Mouse (Mus musculus) forebrain, embryonic 10.5 days (tissue): ENCODE measurements around the gene Iqcf1. TPM values are rescaled to one million over a fixed set of nuclear protein-coding genes. Genes with fewer than 3 reads are reported as not detected.

Experiments
- DNase-seq: peaks from one replicate; pipeline ENCODE4 v3.0.0-alpha.2; 2017; ENCODE audit warnings: low spot score; ENCODE audit errors: extremely low spot score
- H3K27ac ChIP-seq: fragments of 300-500 bp; sonication (generic); 2 replicates; pipeline ENCODE4 v1.5.1; 2016; ENCODE audit warnings: mild to moderate bottlenecking
- H3K27me3 ChIP-seq: fragments of 300-500 bp; sonication (generic); 2 replicates; pipeline ENCODE4 v1.6.1; 2016; ENCODE audit warnings: mild to moderate bottlenecking; ENCODE audit not compliant: poor library complexity, severe bottlenecking
- H3K36me3 ChIP-seq: fragments of 300-500 bp; sonication (generic); replicated peaks from 2 replicates; pipeline ENCODE4 v1.6.1; 2016; ENCODE audit warnings: mild to moderate bottlenecking, moderate library complexity
- H3K4me1 ChIP-seq: fragments of 300-500 bp; sonication (generic); 2 replicates; pipeline ENCODE4 v1.6.1; 2016
- H3K4me3 ChIP-seq: fragments of 300-500 bp; sonication (generic); 2 replicates; pipeline ENCODE4 v1.5.1; 2016; ENCODE audit warnings: mild to moderate bottlenecking, moderate library complexity
- H3K9me3 ChIP-seq: fragments of 300-500 bp; sonication (generic); 2 replicates; pipeline ENCODE4 v1.6.1; 2016; ENCODE audit warnings: mild to moderate bottlenecking, moderate library complexity
- WGBS: fragments of 180-500 bp; shearing (Covaris S2); methylation state at CpG from one replicate; pipeline ENCODE4 v1.1.7; 2016; 5-methylcytosine and 5-hydroxymethylcytosine counted together
- polyA plus RNA-seq: library from polyadenylated mRNA; unstranded; fragments of >200 nt; fragmentation: Nextera tagmentation; extraction: Ambion mirVana; gene quantifications from 2 replicates; pipeline ENCODE4 v1.2.1, GENCODE M21; 2016

The Iqcf1 gene
- polyA plus RNA-seq, 1 experiment from 2014 or later: not detected

DNA sequence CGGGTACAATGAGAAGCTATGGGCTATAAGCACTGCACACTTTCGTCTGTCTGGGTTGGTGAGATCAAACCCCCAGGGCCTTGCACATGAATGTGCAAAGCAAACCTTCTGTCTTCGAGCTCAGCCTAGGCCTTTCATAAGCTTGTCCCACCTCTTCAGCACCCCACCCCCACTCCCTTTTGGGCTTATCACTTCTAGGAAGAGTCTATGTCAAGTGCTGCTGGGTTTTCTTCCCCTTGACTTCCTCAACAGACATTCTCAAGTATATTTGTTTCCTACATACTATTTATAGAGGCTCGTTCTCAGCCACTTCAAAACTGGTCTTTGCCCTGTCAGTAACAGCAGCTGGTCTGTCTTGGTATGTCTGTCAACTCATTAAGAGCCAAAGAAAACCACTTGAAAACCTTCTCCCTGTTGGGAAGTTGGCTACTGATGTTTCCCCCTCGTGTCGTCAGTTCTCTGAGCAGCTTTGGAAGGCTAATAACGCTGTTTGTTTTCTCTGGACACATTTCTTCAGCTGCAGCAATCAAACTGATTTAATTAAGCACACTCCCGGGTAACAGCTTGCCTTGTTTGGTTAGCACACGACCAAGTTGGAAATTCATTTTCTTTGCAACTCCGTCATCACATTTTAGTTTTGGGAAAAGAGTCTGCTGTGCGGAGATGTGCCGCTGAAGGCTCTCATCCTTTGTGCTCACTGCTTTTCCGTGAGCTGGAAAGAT is 13.1 kb downstream of the Iqcf1 start:
- no peaks in the 10 kb centered on the region for H3K36me3 ChIP-seq
- no peak overlapping the region for H3K4me3 ChIP-seq
- H3K9me3 ChIP-seq: no peaks in the 10 kb centered on the region
- WGBS: 82% methylated on average over 13 of the region's 13 CpGs
- DNase-seq: no peak
- no peak overlapping the region for H3K27ac ChIP-seq
- no peaks in the 10 kb centered on the region for H3K4me1 ChIP-seq
- no peaks in the 10 kb centered on the region for H3K27me3 ChIP-seq

DNA sequence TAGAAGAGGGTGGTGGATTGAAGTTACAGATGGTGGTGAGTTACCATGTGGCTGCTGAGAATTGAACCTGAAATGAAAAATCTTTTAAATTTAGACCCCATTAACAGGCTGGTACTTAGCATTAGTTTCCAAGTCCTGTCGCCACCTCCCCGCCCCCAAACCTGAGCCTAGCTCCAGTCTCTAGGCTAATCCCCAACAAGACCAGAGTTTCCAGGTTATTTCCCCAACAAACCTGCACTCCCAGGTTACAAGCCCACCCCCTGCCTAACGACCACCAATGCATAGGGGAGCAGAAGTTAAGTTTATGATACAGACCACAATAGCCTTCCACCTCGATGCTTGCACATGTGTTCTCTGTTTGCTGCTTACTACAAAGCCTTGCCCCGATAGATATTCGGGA is 13.8 kb downstream of the Iqcf1 start:
- 80% methylated on average over 6 of the region's 6 CpGs for WGBS

DNA sequence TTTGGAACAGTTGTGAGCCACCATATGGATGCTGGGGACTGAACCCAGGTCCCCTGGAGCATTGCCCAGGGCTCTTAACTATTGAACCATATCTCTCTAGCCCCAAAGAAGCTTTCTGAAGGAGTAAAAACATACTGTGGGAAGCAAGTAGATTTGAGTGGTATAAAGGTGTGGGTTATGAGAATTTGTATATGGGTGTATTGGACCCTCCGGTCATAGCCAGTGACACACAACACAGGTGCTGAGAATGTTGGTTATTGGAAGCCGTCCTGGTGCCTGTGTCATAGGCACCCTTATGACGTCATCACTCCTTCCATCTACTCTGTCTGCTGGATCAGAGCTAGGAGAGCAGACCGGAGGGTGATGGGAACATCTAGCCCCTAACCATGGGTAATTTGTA is 14.5 kb downstream of the Iqcf1 start, which contains the start of gene Iqcf5:
Iqcf5 (plus strand) TSS at position 301 of the 400 bp plus-strand sequence.
- no peaks in the 10 kb centered on the region for H3K9me3 ChIP-seq
- H3K4me3 ChIP-seq: no peak within 1 kb of the TSS
- H3K27me3 ChIP-seq: no peaks in the 10 kb centered on the region
- DNase-seq: no peak
- H3K27ac ChIP-seq: no peak within 1 kb of the TSS
- no peaks in the 10 kb centered on the region for H3K36me3 ChIP-seq
- H3K4me1 ChIP-seq: no peaks in the 10 kb centered on the region
- WGBS: 92% methylated on average over 4 of the region's 4 CpGs

More for the DNA sequence above, 13.8 kb downstream of the Iqcf1 start:
- Histone ChIP-seq H3K36me3 (no peaks in the 10 kb centered on the region), H3K4me1 (no peaks in the 10 kb centered on the region), H3K4me3 (no peak overlapping the region), H3K27me3 (no peaks in the 10 kb centered on the region), H3K9me3 (no peaks in the 10 kb centered on the region), H3K27ac (no peak overlapping the region)
- no peak for DNase-seq

DNA sequence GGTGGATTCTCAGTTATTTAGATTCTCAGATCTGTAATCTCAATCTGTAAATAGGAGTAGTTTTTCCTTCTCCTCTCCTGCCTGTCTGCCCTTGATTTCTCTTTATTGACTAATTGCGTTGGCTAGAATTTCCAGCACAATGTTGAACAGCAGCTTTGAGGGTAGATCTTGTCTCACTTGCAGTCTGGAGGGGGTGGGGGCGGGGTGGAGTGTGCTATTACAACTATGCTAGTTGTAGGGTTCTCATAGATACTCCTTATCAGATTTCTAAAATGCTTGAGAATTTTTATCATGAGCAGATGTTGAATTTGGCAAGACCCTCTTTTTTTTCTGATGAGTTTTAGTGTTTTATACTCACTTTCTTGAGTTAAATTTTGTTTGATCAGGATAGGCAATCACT is 19.7 kb downstream of the Iqcf1 start:
- Histone ChIP-seq H3K9me3 (no peaks in the 10 kb centered on the region), H3K36me3 (no peaks in the 10 kb centered on the region), H3K27me3 (no peaks in the 10 kb centered on the region), H3K27ac (no peak overlapping the region), H3K4me3 (no peak overlapping the region), H3K4me1 (no peaks in the 10 kb centered on the region)
- 83% methylated on average over 2 of the region's 2 CpGs for WGBS
- no peak for DNase-seq

DNA sequence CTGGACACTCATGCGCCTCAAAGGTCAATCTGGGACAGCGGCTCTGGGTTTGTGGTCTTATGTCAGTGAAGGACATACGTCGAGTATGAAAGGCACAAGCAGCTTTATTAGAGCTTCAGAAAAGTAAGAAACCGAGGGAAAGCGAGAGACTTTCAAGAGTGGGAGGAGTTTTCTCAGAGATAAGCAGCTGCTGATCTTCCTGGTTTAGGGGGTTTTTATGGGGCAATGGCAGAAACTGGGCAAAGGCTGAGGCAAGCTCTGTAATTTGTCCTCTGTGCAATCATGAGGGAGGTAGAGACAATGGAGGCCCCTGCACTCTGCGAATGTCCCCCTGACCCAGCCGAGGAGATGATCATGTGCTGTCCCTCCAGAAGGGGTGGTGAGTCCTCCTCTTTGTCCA is 20.1 kb downstream of the Iqcf1 start:
- Histone ChIP-seq H3K27ac (no peak overlapping the region), H3K4me3 (no peak overlapping the region), H3K4me1 (no peaks in the 10 kb centered on the region), H3K27me3 (no peaks in the 10 kb centered on the region), H3K36me3 (no peaks in the 10 kb centered on the region), H3K9me3 (no peaks in the 10 kb centered on the region)
- 84% methylated on average over 8 of the region's 8 CpGs for WGBS
- no peak for DNase-seq

DNA sequence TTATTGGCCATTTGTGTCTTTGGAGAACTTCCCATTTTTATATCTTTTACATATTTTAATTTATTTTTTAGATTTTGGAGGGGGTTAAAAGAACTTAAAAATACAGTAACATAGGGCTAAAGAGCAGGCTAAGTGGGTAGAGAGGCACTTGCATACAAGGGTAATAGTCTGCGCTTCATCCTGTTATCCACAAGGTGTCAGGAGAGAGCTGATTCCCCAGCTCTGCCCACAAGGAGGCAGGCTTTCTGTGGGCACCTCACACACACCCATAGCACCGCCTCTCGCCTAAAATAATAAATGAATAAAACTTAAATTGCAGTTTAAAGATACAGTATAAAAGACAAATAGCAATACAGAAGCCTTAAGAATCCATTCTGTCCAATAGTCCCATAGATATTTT is 32.1 kb downstream of the Iqcf1 start:
- no peaks in the 10 kb centered on the region for H3K9me3 ChIP-seq
- peak; percentile 21 for DNase-seq
- no peak overlapping the region for H3K27ac ChIP-seq
- no peaks in the 10 kb centered on the region for H3K36me3 ChIP-seq
- no peaks in the 10 kb centered on the region for H3K27me3 ChIP-seq
- no peak overlapping the region for H3K4me3 ChIP-seq
- no peaks in the 10 kb centered on the region for H3K4me1 ChIP-seq
- WGBS: 26% methylated on average over 3 of the region's 3 CpGs

DNA sequence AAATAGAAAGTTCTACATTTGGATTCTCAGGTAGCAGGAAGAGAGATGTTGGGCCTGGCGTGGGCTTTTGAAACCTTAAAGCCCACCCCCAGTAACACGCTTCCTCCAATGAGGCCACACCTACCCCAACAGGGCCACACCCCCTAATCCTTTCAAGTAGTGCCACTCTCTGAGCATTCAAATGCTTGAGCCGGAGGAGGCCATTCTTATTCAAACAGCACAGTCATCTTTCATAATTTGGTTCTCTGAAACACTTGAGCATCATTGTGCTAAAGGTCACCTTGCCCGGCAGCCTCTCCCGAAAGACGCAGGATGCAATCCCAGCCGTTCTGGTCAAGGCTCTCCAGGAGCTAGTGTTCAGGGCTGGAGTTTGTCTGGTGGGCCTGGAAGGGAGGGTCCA is 34.5 kb downstream of the Iqcf1 start:
- H3K4me1 ChIP-seq: no peaks in the 10 kb centered on the region
- DNase-seq: no peak
- WGBS: 94% methylated on average over 7 of the region's 7 CpGs

DNA sequence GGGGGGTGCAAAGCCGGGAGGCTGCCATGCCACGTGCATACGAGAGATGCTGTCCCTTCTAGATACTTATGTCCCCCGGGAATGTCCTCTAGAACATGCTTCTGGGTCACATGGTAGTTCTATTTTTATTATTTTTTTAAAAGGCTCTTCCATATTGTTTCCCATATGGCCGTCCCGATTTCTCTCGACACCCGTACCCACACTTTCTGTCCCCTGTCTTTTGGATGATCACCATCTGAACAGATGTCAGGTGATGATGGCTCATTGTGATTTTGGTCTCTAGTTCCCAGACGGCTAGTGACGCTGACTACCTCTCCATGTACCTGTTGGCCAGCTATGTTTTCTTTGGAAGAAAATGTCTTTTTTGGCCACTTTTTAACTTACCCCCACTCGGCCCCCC is 35.2 kb downstream of the Iqcf1 start:
- 91% methylated on average over 11 of the region's 11 CpGs for WGBS
- H3K4me3 ChIP-seq: no peak overlapping the region
- no peaks in the 10 kb centered on the region for H3K36me3 ChIP-seq
- no peak for DNase-seq
- H3K4me1 ChIP-seq: no peaks in the 10 kb centered on the region
- H3K27me3 ChIP-seq: no peaks in the 10 kb centered on the region
- no peaks in the 10 kb centered on the region; the same call in 1 of the 2 replicates for H3K9me3 ChIP-seq
- H3K27ac ChIP-seq: no peak overlapping the region

More for the DNA sequence above, 34.5 kb downstream of the Iqcf1 start:
- no peaks in the 10 kb centered on the region for H3K27me3 ChIP-seq
- H3K9me3 ChIP-seq: no peaks in the 10 kb centered on the region
- H3K27ac ChIP-seq: no peak overlapping the region
- no peak overlapping the region for H3K4me3 ChIP-seq
- H3K36me3 ChIP-seq: no peaks in the 10 kb centered on the region

Other genes with a start within 250 kb of the Iqcf1 start
- gene Poc1a, start 218.9 kb upstream of the Iqcf1 start, polyA plus RNA-seq: 42.7 and 46.4 TPM in 2 replicates
- gene Dusp7, start 131.3 kb upstream of the Iqcf1 start, polyA plus RNA-seq: 17.6 and 18.9 TPM in 2 replicates
- gene Rpl29, start 70.5 kb upstream of the Iqcf1 start, polyA plus RNA-seq: 1,043 and 1,081 TPM in 2 replicates
- gene Acy1, start 61.6 kb upstream of the Iqcf1 start, polyA plus RNA-seq: 45.6 and 51.3 TPM in 2 replicates
- 4.4 and 6.0 TPM in 2 replicates for gene Abhd14b, start 52.5 kb upstream of the Iqcf1 start, polyA plus RNA-seq
- 40.7 and 42.8 TPM in 2 replicates for gene Abhd14a, start 52.3 kb upstream of the Iqcf1 start, polyA plus RNA-seq
- gene Pcbp4, start 46.7 kb upstream of the Iqcf1 start, polyA plus RNA-seq: 337 and 351 TPM in 2 replicates
- gene Gpr62, start 34.0 kb upstream of the Iqcf1 start, polyA plus RNA-seq: 0.10 and 0.27 TPM in 2 replicates
- gene Rrp9, start 24.0 kb upstream of the Iqcf1 start, polyA plus RNA-seq: 85.2 and 91.4 TPM in 2 replicates
- gene Parp3, start 23.0 kb upstream of the Iqcf1 start, polyA plus RNA-seq: 2.1 and 2.6 TPM in 2 replicates
- gene Iqcf5, start 14.6 kb downstream of the Iqcf1 start, polyA plus RNA-seq: not detected in 2 replicates
- not detected in 2 replicates for gene Iqcf3, start 61.7 kb downstream of the Iqcf1 start, polyA plus RNA-seq
- not detected in 2 replicates for gene Iqcf4, start 71.0 kb downstream of the Iqcf1 start, polyA plus RNA-seq
- gene Iqcf6, start 126.6 kb downstream of the Iqcf1 start, polyA plus RNA-seq: not detected in 2 replicates
- 1.1 and 1.3 TPM in 2 replicates for gene Grm2, start 156.1 kb downstream of the Iqcf1 start, polyA plus RNA-seq
- 25.6 and 26.5 TPM in 2 replicates for gene Tex264, start 186.0 kb downstream of the Iqcf1 start, polyA plus RNA-seq